Mouse (Mus musculus) MEL (cell line): ENCODE data around the gene Aym1. TPM values are rescaled to one million over a fixed set of nuclear protein-coding genes. Genes with fewer than 3 reads are reported as not detected.
A peak's percentile ranks its signal among the peaks of the same experiment; 100 is the strongest.

ENCODE experiments used
- DNase-seq: peaks from one replicate; pipeline ENCODE4 v3.0.0; 2011; ENCODE audit warnings: low read depth, low spot score
- H3K27ac ChIP-seq: 2 replicates; pipeline ENCODE4 v1.5.1; 2012; ENCODE audit warnings: low read depth, mild to moderate bottlenecking, control low read depth, low read length, moderate library complexity; ENCODE audit not compliant: control insufficient read depth
- H3K27me3 ChIP-seq, 2 experiments: fragments of 150-350 bp in 1 of 2; sonication (generic) in 1 of 2; 2 replicates each; pipeline ENCODE4 v1.6.1; 2012; ENCODE audit warnings: low read length in 2 of 2, mild to moderate bottlenecking in 2 of 2, improper control_type of control experiment in 1 of 2, moderate library complexity in 1 of 2; ENCODE audit not compliant: insufficient read depth in 2 of 2, control insufficient read depth in 1 of 2
- H3K36me3 ChIP-seq, 2 experiments: 2 replicates each; pipeline ENCODE4 v1.6.1; 2012 to 2014; ENCODE audit warnings: low read length in 2 of 2, improper control_type of control experiment in 1 of 2, inconsistent platforms in 1 of 2, mild to moderate bottlenecking in 1 of 2; ENCODE audit not compliant: insufficient read depth in 2 of 2, control insufficient read depth in 1 of 2
- H3K4me1 ChIP-seq, 2 experiments: fragments of 150-350 bp in 1 of 2; sonication (generic) in 1 of 2; 2 replicates each; pipeline ENCODE4 v1.6.1; 2012; ENCODE audit warnings: low read length in 2 of 2, improper control_type of control experiment in 1 of 2, mild to moderate bottlenecking in 1 of 2; ENCODE audit not compliant: insufficient read depth in 2 of 2, control insufficient read depth in 1 of 2
- H3K4me3 ChIP-seq, 2 experiments: fragments of 150-350 bp in 1 of 2; sonication (generic) in 1 of 2; 2 replicates each; pipeline ENCODE4 v1.5.1; 2012; ENCODE audit warnings: low read depth in 2 of 2, low read length in 2 of 2, mild to moderate bottlenecking in 2 of 2, moderate library complexity in 2 of 2, control low read depth in 1 of 2, improper control_type of control experiment in 1 of 2; ENCODE audit not compliant: control insufficient read depth in 1 of 2, insufficient read depth in 1 of 2
- H3K79me2 ChIP-seq: 2 replicates; pipeline ENCODE4 v1.6.1; 2012; ENCODE audit warnings: mild to moderate bottlenecking, low read length, moderate library complexity; ENCODE audit not compliant: control insufficient read depth, poor library complexity, insufficient read depth
- H3K9ac ChIP-seq: 2 replicates; pipeline ENCODE4 v1.6.1; 2012; ENCODE audit warnings: low read depth, mild to moderate bottlenecking, control low read depth, low read length, moderate library complexity; ENCODE audit not compliant: control insufficient read depth, poor library complexity, severe bottlenecking
- H3K9me3 ChIP-seq: fragments of 150-350 bp; sonication (generic); replicated peaks from 2 replicates; pipeline ENCODE4 v1.6.1; 2012; ENCODE audit warnings: mild to moderate bottlenecking, low read length, improper control_type of control experiment, moderate library complexity; ENCODE audit not compliant: insufficient read depth
- CHD1 ChIP-seq: IDR thresholded peaks from 2 replicates; pipeline ENCODE4 v1.6.1; 2012; ENCODE audit warnings: low read depth, mild to moderate bottlenecking, inconsistent platforms, low read length, improper control_type of control experiment
- CHD2 ChIP-seq: IDR thresholded peaks from 2 replicates; pipeline ENCODE4 v1.6.1; 2011; ENCODE audit warnings: low read length, improper control_type of control experiment
- CTCF ChIP-seq, 3 experiments: IDR thresholded peaks in 2 of 3; conservative IDR thresholded peaks in 1 of 3; 2 replicates each; pipeline ENCODE4 v1.5.1; 2011 to 2012; ENCODE audit warnings: low read length in 3 of 3, low read depth in 2 of 3, mild to moderate bottlenecking in 2 of 3, improper control_type of control experiment in 1 of 3, inconsistent platforms in 1 of 3, mixed read lengths in 1 of 3, moderate library complexity in 1 of 3; ENCODE audit not compliant: control insufficient read depth in 1 of 3, insufficient read depth in 1 of 3, poor library complexity in 1 of 3, severe bottlenecking in 1 of 3
- EP300 ChIP-seq, 2 experiments: IDR thresholded peaks; 2 replicates each; pipeline ENCODE4 v1.6.1; 2011; ENCODE audit warnings: improper control_type of control experiment in 2 of 2, low read length in 2 of 2, low read depth in 1 of 2, mild to moderate bottlenecking in 1 of 2
- GATA1 ChIP-seq: IDR thresholded peaks from 2 replicates; pipeline ENCODE4 v1.6.1; 2011; ENCODE audit warnings: low read depth, low read length, improper control_type of control experiment
- MAX ChIP-seq: IDR thresholded peaks from 2 replicates; pipeline ENCODE4 v1.6.1; 2011; ENCODE audit warnings: low read length, improper control_type of control experiment
- MAZ ChIP-seq: IDR thresholded peaks from 2 replicates; pipeline ENCODE4 v1.6.1; 2012; ENCODE audit warnings: low read depth, mild to moderate bottlenecking, inconsistent platforms, low read length, improper control_type of control experiment
- MEF2A ChIP-seq: IDR thresholded peaks from 2 replicates; pipeline ENCODE4 v1.6.1; 2014; ENCODE audit warnings: low read depth, mild to moderate bottlenecking, inconsistent platforms, low read length, improper control_type of control experiment; ENCODE audit not compliant: poor library complexity, insufficient replicate concordance, severe bottlenecking; ENCODE audit errors: extremely low read depth
- MXI1 ChIP-seq: IDR thresholded peaks from 2 replicates; pipeline ENCODE4 v1.6.1; 2011; ENCODE audit warnings: mild to moderate bottlenecking, low read depth, low read length, improper control_type of control experiment
- MYB ChIP-seq: IDR thresholded peaks from 2 replicates; pipeline ENCODE4 v1.6.1; 2011; ENCODE audit warnings: mild to moderate bottlenecking, low read depth, low read length, improper control_type of control experiment
- MYC ChIP-seq: IDR thresholded peaks from 2 replicates; pipeline ENCODE4 v1.6.1; 2011; ENCODE audit warnings: low read depth, mild to moderate bottlenecking, low read length, improper control_type of control experiment, moderate library complexity
- NELFE ChIP-seq: IDR thresholded peaks from 2 replicates; pipeline ENCODE4 v1.6.1; 2011; ENCODE audit warnings: low read depth, low read length, improper control_type of control experiment
- POLR2A ChIP-seq, 2 experiments: IDR thresholded peaks; 2 replicates each; pipeline ENCODE4 v1.6.1; 2011 to 2012; ENCODE audit warnings: low read length in 2 of 2, mild to moderate bottlenecking in 2 of 2, control low read depth in 1 of 2, improper control_type of control experiment in 1 of 2, low read depth in 1 of 2, moderate library complexity in 1 of 2; ENCODE audit not compliant: control insufficient read depth in 1 of 2, insufficient read depth in 1 of 2, poor library complexity in 1 of 2
- POLR2AphosphoS2 ChIP-seq: IDR thresholded peaks from 2 replicates; pipeline ENCODE4 v1.6.1; 2011; ENCODE audit warnings: low read length, improper control_type of control experiment
- POLR2AphosphoS5 ChIP-seq: IDR thresholded peaks from 2 replicates; pipeline ENCODE4 v1.6.1; 2012; ENCODE audit warnings: low read depth, borderline replicate concordance, mild to moderate bottlenecking, inconsistent platforms, low read length, moderate library complexity, mixed read lengths
- TBP ChIP-seq: IDR thresholded peaks from 2 replicates; pipeline ENCODE4 v1.8.0; 2011; ENCODE audit warnings: low read depth, low read length, improper control_type of control experiment
- USF2 ChIP-seq, 2 experiments: IDR thresholded peaks; 2 replicates each; pipeline ENCODE4 v1.6.1; 2011 to 2012; ENCODE audit warnings: improper control_type of control experiment in 2 of 2, low read length in 2 of 2, borderline replicate concordance in 1 of 2, inconsistent platforms in 1 of 2, low read depth in 1 of 2, mild to moderate bottlenecking in 1 of 2; ENCODE audit not compliant: insufficient read depth in 1 of 2
- ZC3H11A ChIP-seq: IDR thresholded peaks from 2 replicates; pipeline ENCODE4 v1.6.1; 2012; ENCODE audit warnings: low read depth, mild to moderate bottlenecking, inconsistent platforms, low read length, improper control_type of control experiment
- ZKSCAN1 ChIP-seq: IDR thresholded peaks from 2 replicates; pipeline ENCODE4 v1.6.1; 2012; ENCODE audit warnings: low read depth, mild to moderate bottlenecking, inconsistent platforms, low read length, improper control_type of control experiment, moderate library complexity
- ZMIZ1 ChIP-seq: IDR thresholded peaks from 2 replicates; pipeline ENCODE4 v1.6.1; 2012; ENCODE audit warnings: low read depth, mild to moderate bottlenecking, inconsistent platforms, low read length, improper control_type of control experiment, moderate library complexity
- polyA plus RNA-seq, 2 experiments: library from polyadenylated mRNA; stranded (reverse) in 1 of 2; unstranded in 1 of 2; fragments of >175 nt in 1 of 2; fragments of >200 nt in 1 of 2; gene quantifications; 2 replicates each; pipeline versions ENCODE4 v1.2.1 to v1.2.4; 2012; ENCODE audit warnings: low replicate concordance in 2 of 2, low read depth in 1 of 2; ENCODE audit not compliant: insufficient read length in 2 of 2, insufficient read depth in 1 of 2, missing spikeins in 1 of 2
- total RNA-seq: library from RNA; depleted of rRNA; stranded (reverse); fragments of 300-350 nt; gene quantifications from 2 replicates; pipeline ENCODE4 v1.2.3, GENCODE M21; 2012

The Aym1 gene
- total and polyA plus RNA-seq, 3 experiments, result not detected

DNA sequence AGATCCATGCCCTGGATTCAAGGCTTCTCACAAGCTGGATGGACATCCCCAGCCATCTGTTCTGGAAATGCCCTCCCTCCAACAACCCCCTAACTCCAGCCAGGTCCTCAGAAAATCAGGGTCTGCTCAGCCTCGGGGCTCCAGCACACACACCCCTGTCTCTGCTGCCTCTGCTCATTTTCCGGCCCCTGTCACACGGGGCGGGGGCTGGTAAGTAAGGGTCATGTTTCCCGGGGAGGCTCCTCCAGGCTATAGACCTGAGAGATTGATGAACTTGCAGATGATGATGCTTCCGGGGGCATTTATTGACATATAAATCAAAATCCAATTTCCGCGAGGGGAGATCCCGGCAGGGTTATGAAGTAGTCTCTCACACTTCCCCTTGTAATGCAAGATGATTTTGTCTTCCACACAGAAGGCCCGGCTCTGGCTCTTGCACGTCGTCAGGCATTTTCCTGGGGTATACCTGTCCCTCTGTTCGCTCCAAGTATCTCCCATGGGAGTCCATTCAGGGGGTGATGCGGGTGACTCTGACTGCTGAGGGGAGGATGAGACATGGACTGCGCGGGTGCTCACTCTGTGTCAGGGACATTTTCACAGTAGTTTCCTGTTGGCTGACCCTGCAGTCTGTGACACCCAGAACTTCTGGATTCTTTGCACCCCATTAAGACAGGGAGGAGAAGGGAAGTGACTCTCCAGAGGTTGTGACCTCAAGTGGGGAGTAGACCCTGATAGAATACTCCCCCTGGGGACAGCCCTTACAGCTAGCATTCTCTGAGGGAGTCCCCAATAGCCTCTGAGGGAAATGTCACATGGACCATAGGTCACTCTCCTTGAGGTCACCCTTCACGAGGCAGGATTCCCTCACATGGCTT lies 40.6 kb downstream of the Aym1 start (continued):
- TF ChIP-seq MAX, result no peak
- TF ChIP-seq NELFE, result no peak

DNA sequence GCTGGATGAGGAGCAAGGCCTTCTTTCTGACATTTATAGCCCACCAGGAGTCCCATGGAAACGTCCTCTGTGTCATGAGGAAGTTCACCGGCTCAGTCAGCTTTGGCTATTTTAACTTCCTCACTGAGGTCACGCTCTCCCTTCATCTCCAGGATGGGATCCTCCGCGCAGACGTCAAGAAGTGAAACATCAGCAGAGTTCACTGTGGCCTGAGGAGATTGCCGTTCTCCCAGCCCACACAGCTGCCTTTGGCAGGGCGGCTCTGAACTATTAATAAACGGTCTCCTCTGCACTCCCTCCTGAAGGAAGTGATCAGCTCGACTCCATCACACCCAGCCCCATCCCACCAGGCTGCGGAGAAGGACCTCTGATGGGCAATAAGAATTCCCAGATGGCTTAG lies 45.6 kb downstream of the Aym1 start:
- Histone ChIP-seq H3K4me1 (no peaks in the 10 kb centered on the region), H3K27ac (no peak overlapping the region)

DNA sequence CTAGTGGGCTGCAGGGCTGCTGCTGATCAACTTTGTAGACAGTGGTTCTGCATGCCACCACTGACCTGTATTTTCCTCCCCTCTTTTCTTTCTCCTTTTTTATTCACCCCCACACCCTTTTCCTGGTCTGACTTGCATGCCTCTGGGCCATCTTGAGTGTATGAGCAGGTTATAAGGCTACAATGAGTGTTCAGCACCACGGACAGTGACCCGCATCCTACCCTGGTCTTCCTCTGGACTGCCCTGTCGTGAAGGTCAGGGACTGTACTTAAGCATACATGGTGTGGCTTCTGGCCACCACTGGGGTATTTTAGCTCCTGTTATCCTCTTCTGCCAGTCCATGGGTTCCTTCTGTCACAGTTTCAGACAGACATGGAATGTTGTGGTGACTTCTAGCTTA lies 50.3 kb downstream of the Aym1 start:
- peak; percentile 45 for DNase-seq
- no peak overlapping the region for H3K9ac ChIP-seq
- TF ChIP-seq MAX, result no peak
- no peak overlapping the region for H3K27ac ChIP-seq
- H3K9me3 ChIP-seq, result no peaks in the 10 kb centered on the region
- no peaks in the 10 kb centered on the region for H3K79me2 ChIP-seq
- H3K27me3 ChIP-seq, result no peaks in the 10 kb centered on the region
- no peaks in the 10 kb centered on the region for H3K4me1 ChIP-seq
- no peaks in the 10 kb centered on the region for H3K36me3 ChIP-seq
- no peak overlapping the region for H3K4me3 ChIP-seq

More for the DNA sequence above, 45.6 kb downstream of the Aym1 start:
- Histone ChIP-seq H3K4me3 (no peak overlapping the region), H3K9ac (no peak overlapping the region), H3K27me3 (no peaks in the 10 kb centered on the region), H3K79me2 (no peaks in the 10 kb centered on the region), H3K9me3 (no peaks in the 10 kb centered on the region), H3K36me3 (no peaks in the 10 kb centered on the region)
- no peak for DNase-seq
- TF ChIP-seq MEF2A (no peak), MAZ (no peak), CHD1 (no peak), POLR2AphosphoS2 (no peak), POLR2A (IDR thresholded peaks at IDR 0.05; ENCODE audit: control insufficient read depth in 1 of 2, insufficient read depth in 1 of 2, low read depth in 1 of 2, low read length in 2 of 2, poor library complexity in 1 of 2) (no peak), MYC (no peak), CTCF (IDR thresholded peaks at IDR 0.05 in 2 of 3, conservative IDR thresholded peaks at IDR 0.05 in 1 of 3; ENCODE audit: control insufficient read depth in 1 of 3, insufficient read depth in 1 of 3, low read depth in 2 of 3, low read length in 3 of 3, poor library complexity in 1 of 3, severe bottlenecking in 1 of 3) (no peak), MXI1 (no peak), MYB (no peak), GATA1 (no peak), EP300 (IDR thresholded peaks at IDR 0.05; ENCODE audit: low read depth in 1 of 2, low read length in 2 of 2) (no peak), ZKSCAN1 (no peak), TBP (no peak), CHD2 (no peak), POLR2AphosphoS5 (no peak), ZC3H11A (no peak), NELFE (no peak), ZMIZ1 (no peak), USF2 (IDR thresholded peaks at IDR 0.05; ENCODE audit: borderline replicate concordance in 1 of 2, insufficient read depth in 1 of 2, low read depth in 1 of 2, low read length in 2 of 2) (no peak)
